Mouse (Mus musculus): Measurements from ENCODE around the gene Ppm1l. TPM values are rescaled to one million over a fixed set of nuclear protein-coding genes. Genes with fewer than 3 reads are reported as not detected.

Gene Ppm1l
- total RNA-seq, 2 experiments from 2014 or later: 23.6 to 24.5 TPM

Other genes starting within 250 kb of the Ppm1l start
- gene Kpna4, start 189.7 kb upstream of the Ppm1l start, total RNA-seq (2021): 10 to 100 TPM; 78.0 to 84.2 TPM
- not detected for gene Arl14, start 94.4 kb upstream of the Ppm1l start, total RNA-seq (2021)

Data from heart, postnatal 25 days (tissue).